Mouse (Mus musculus): ENCODE measurements around the gene Gsk3b. TPM values are rescaled to one million over a fixed set of nuclear protein-coding genes. Genes with fewer than 3 reads are reported as not detected.

The Gsk3b gene
- 10 to 100 TPM; 66.0 to 73.0 TPM for total RNA-seq (2023)

DNA sequence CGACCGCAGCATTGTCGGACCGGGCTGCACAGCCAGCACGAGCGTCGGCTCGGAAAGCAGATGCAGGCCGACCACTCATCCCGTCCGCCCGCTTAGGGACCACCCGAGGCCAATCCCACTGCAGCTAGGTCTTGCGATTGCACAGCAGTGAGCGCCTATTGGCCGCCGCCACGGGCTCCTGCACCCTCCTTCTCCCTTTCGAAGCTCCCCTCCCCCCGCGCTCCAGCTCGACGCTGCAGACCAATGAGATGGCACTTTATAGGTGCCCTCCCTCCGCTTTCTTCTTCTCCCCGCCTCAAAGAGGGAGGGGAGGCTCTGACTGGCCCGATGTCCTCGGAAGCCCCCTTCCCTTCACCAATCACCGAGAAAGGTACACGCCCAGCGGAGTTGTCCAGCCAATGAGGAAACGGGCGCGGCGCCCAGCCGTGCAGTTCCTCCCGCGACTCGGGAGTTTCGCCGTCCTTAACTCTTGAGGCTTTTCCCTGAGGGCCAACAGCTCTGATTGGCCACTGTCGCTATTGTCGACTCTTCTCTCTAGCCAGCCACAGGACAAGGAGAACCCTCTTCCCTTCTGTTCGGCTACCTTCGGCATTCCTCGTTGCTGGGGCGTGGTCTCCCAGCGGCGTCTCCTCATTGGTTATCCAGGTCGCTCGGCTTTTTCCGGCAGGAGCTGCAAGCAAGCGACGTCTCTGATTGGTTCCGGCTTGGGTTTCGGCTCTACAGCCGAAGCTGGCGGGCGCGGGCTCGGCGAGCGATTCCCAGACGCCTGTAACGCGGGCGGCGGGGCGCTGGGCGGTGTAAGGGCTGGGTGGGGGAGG lies at the start of gene Gsk3b:
Gsk3b (plus strand) TSS at position 373 of the 818 bp plus-strand sequence.

GRCm38 (mm10) chr16:38294685-38295348 lies 206.0 kb downstream of the Gsk3b start, which contains the start of gene Nr1i2:
Gene Nr1i2 (minus strand): TSS chr16:38294824.

Other genes with a start within 250 kb of the Gsk3b start
- gene Gm36028, start 227.9 kb upstream of the Gsk3b start, total RNA-seq (2023) = under 1 TPM in 1 of 2 experiments, not detected in 1; 0.33 TPM
- gene Lrrc58, start 220.6 kb upstream of the Gsk3b start, total RNA-seq (2023) = 10 to 100 TPM; 22.4 to 26.7 TPM
- gene Gpr156, start 172.5 kb upstream of the Gsk3b start, total RNA-seq (2023) = not detected
- gene Nr1i2, start 205.8 kb downstream of the Gsk3b start, total RNA-seq (2023) = not detected